Mouse (Mus musculus) liver, embryonic 14.5 days (tissue): ENCODE results near the gene Rnd2.

Experiments used
- CTCF ChIP-seq: IDR thresholded peaks from 2 replicates; pipeline ENCODE4 v1.5.1; 2016; ENCODE audit warnings: antibody characterized with exemption, low read depth, control low read depth
- EP300 ChIP-seq: IDR thresholded peaks from 2 replicates; pipeline ENCODE4 v1.6.1; 2016; ENCODE audit warnings: antibody characterized with exemption, low read depth

DNA sequence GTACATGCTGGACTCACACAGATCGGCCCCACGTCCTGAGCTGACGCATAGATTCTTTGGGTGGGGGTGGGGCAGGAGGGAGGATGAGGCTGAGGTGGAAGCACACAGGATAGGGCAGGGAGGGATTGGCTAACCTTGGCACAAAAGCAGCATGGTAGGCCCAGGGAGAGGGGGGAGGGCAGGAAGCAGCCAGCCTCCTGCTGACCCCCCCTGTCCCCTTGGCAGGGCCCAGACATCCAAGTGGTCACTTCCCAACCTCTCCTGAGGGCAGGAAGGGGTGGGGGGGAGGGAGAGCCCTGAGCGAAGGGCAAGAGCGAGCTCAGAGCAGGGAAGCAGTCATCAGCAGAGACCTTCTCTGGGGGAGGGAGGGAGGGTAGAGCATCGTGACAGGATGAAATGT, 5.1 kb upstream of the Rnd2 start:
- TF ChIP-seq EP300 (no peak), CTCF (no peak)
